Mouse (Mus musculus) midbrain, embryonic 11.5 days (tissue): ENCODE measurements around the gene Cyp4f15. TPM values are rescaled to one million over a fixed set of nuclear protein-coding genes. Genes with fewer than 3 reads are reported as not detected.

Experiments used
- ATAC-seq: fragments of 200-750 bp; cut with Nextera tagmentation; 2 replicates; pipeline ENCODE4 v1.8.0; 2017; ENCODE audit warnings: moderate TSS enrichment, moderate library complexity; ENCODE audit not compliant: low FRiP score
- DNase-seq: peaks from one replicate; pipeline ENCODE4 v3.0.0; 2015; ENCODE audit warnings: low spot score; ENCODE audit errors: missing footprints
- H3K27ac ChIP-seq: fragments of 300-500 bp; sonication (generic); 2 replicates; pipeline ENCODE4 v1.5.1; 2014; ENCODE audit warnings: low read depth, low read length
- H3K27me3 ChIP-seq: fragments of 300-500 bp; sonication (generic); 2 replicates; pipeline ENCODE4 v1.6.1; 2014; ENCODE audit warnings: mild to moderate bottlenecking, low read length, moderate library complexity, mixed read lengths; ENCODE audit not compliant: control insufficient read depth, insufficient read depth
- H3K36me3 ChIP-seq: fragments of 300-500 bp; sonication (generic); 2 replicates; pipeline ENCODE4 v1.6.1; 2014; ENCODE audit warnings: mild to moderate bottlenecking, low read length, moderate library complexity, mixed read lengths; ENCODE audit not compliant: control insufficient read depth, insufficient read depth
- H3K4me1 ChIP-seq: fragments of 300-500 bp; sonication (generic); 2 replicates; pipeline ENCODE4 v1.6.1; 2014; ENCODE audit warnings: low read length; ENCODE audit not compliant: control insufficient read depth, insufficient read depth
- H3K4me2 ChIP-seq: fragments of 300-500 bp; sonication (generic); 2 replicates; pipeline ENCODE4 v1.6.1; 2014; ENCODE audit warnings: mild to moderate bottlenecking, moderate library complexity
- H3K4me3 ChIP-seq: fragments of 300-500 bp; sonication (generic); 2 replicates; pipeline ENCODE4 v1.5.1; 2014; ENCODE audit warnings: low read depth, low read length
- H3K9ac ChIP-seq: fragments of 300-500 bp; sonication (generic); 2 replicates; pipeline ENCODE4 v1.6.1; 2014; ENCODE audit warnings: low read length
- H3K9me3 ChIP-seq: fragments of 300-500 bp; sonication (generic); 2 replicates; pipeline ENCODE4 v1.6.1; 2016; ENCODE audit warnings: low read length; ENCODE audit not compliant: control insufficient read depth
- WGBS: fragments of 180-500 bp; shearing (Covaris S2); extraction: QIAGEN DNeasy Blood & Tissue Kit; methylation state at CpG from one replicate; pipeline ENCODE4 v1.1.7; 2014; 5-methylcytosine and 5-hydroxymethylcytosine counted together
- polyA plus RNA-seq: library from polyadenylated mRNA; unstranded; fragments of >200 nt; fragmentation: Nextera tagmentation; extraction: Ambion mirVana; gene quantifications from 2 replicates; pipeline ENCODE4 v1.2.1, GENCODE M21; 2014

The Cyp4f15 gene
- polyA plus RNA-seq, result 0.46 and 1.0 TPM in 2 replicates

DNA sequence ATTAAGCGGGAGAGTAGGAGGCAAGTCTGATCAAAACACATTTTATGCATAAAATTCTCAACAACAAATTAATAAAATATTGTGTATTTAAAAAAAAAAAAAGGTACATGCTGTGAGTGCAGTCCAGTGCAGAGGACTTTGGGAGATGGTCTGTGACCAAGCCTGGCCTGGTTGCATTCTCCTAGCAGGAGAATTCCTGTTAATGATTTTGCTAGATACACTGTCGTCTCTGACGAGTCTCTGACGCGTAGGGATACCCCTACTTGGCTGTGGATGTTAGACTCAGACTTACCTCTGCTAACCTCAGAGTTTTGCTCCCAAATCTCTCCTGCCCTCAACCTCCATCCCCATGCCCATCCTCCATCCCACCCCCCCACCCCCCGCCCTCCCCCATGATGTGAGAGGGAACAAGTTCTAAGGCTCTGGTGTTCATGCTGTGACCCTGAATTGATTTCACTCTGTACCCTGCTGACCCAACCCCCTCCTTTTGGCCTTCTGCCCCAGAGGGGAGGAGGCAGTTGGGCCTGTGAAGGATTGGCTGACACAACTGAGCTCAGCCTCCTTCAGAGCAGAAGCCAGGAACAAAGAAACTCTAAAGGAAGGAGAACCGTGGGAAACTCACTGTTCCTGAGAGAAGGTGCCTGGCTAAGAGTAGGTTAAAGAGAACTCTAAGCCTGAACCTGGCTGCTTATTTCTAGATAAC, at the start of gene Cyp4f15:
Cyp4f15 (plus strand) TSS at position 580 of the 703 bp plus-strand sequence.
- H3K4me3 ChIP-seq, result no peak within 1 kb of the TSS
- H3K9me3 ChIP-seq, result no peaks in the 10 kb centered on the region
- peaks cover 3% of the 10 kb centered on the region; the same call in 1 of the 2 replicates for H3K4me1 ChIP-seq
- no peak within 1 kb of the TSS for H3K27ac ChIP-seq
- H3K9ac ChIP-seq, result no peak within 1 kb of the TSS
- WGBS, result 19% methylated on average over 7 of the region's 7 CpGs
- H3K27me3 ChIP-seq, result no peaks in the 10 kb centered on the region
- DNase-seq (no peak), ATAC-seq (0 out of 2 replicates have a peak, but pooled peaks have one; percentile 44)
- no peak within 1 kb of the TSS; the same call in 1 of the 2 replicates for H3K4me2 ChIP-seq
- H3K36me3 ChIP-seq, result no peaks in the 10 kb centered on the region

DNA sequence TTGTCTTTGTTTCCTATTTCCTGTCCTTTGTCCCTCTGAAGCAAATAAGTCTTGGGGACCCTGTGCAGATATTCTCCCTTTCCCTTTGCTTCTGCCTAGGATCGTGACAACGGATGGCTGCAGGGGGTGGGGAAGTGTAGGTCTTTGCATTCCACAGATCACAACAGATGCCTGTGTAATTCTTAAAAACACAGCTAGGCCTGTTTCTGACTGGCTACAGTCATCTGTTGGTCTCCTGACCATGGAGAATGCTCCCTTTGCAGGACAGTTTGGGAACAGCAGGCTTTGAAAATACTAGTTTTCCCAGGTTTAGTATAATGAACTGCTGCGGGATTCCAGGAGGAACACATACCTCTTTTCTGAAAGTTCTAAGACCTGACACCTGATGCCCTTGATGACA, 49.1 kb upstream of the Cyp4f15 start:
- Histone ChIP-seq H3K4me2 (no peak overlapping the region), H3K4me1 (no peaks in the 10 kb centered on the region), H3K9ac (no peak overlapping the region), H3K36me3 (no peaks in the 10 kb centered on the region), H3K9me3 (no peaks in the 10 kb centered on the region), H3K27me3 (no peaks in the 10 kb centered on the region), H3K27ac (no peak overlapping the region), H3K4me3 (no peak overlapping the region)
- no peak for DNase-seq
- no peak for ATAC-seq
- WGBS, result 60% methylated on average over 3 of the region's 3 CpGs

- DNase-seq (no peak), ATAC-seq (no peak)
- no peak overlapping the region for H3K9ac ChIP-seq
- H3K4me1 ChIP-seq, result no peaks in the 10 kb centered on the region
- H3K4me2 ChIP-seq, result no peak overlapping the region
- no peak overlapping the region for H3K27ac ChIP-seq
- no peaks in the 10 kb centered on the region for H3K27me3 ChIP-seq
- no peaks in the 10 kb centered on the region for H3K36me3 ChIP-seq
- no peak overlapping the region for H3K4me3 ChIP-seq
- H3K9me3 ChIP-seq, result no peaks in the 10 kb centered on the region
- 86% methylated on average over 2 of the region's 2 CpGs for WGBS
Observed at GRCm38 (mm10) chr17:32637151-32637550, 48.3 kb upstream of the Cyp4f15 start.

DNA sequence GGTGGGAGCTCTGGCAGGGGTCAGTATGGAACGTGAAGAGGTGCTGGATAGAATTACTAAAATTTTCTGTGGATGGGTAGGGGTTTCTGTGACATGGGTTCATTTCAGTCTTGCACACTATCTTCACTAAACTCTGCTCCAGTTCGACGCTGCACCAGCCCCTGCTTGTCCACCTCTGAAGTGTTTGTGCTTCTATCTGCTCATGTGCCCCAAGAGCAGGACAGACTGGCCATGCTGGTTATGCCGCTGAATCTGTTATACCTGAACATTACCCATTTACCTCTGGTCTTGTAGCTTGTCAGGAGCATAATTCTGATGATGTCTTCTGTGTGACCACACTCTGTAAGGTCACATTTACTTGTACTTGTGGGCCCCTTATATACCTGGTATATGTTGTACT, 38.8 kb upstream of the Cyp4f15 start:
- Histone ChIP-seq H3K4me3 (no peak overlapping the region), H3K9ac (no peak overlapping the region), H3K36me3 (no peaks in the 10 kb centered on the region), H3K4me2 (no peak overlapping the region), H3K27ac (no peak overlapping the region), H3K27me3 (no peaks in the 10 kb centered on the region), H3K4me1 (no peaks in the 10 kb centered on the region), H3K9me3 (no peaks in the 10 kb centered on the region)
- WGBS, result 85% methylated on average over 4 of the region's 4 CpGs
- ATAC-seq (no peak), DNase-seq (no peak)

- 90% methylated on average over 4 of the region's 4 CpGs for WGBS
- no peak overlapping the region for H3K4me3 ChIP-seq
- no peak overlapping the region for H3K27ac ChIP-seq
- no peaks in the 10 kb centered on the region for H3K9me3 ChIP-seq
- H3K9ac ChIP-seq, result no peak overlapping the region
- DNase-seq, result no peak
- no peak overlapping the region for H3K4me2 ChIP-seq
- no peak for ATAC-seq
- no peaks in the 10 kb centered on the region for H3K4me1 ChIP-seq
- H3K36me3 ChIP-seq, result no peaks in the 10 kb centered on the region
- H3K27me3 ChIP-seq, result no peaks in the 10 kb centered on the region
Observed at GRCm38 (mm10) chr17:32653860-32654259, 31.6 kb upstream of the Cyp4f15 start.

DNA sequence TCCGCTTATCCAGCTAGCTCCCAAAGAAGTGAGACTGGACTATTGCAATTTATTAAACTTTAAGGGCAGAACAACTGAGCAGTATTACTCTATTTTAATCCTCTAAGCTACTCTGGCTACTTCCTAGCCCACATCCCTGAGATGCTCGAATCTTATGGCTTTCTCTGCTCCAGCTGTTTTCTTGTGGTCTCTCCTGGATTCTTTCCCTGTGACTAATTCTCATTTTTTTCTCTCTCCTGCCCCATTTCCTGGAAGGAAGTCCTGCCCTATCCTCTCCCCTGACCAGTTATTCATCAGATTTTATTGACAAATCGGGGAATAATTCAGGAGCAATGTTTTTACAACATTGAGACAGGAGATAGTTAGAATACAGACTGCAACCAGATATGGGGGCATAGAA, 28.4 kb upstream of the Cyp4f15 start:
- Histone ChIP-seq H3K4me3 (no peak overlapping the region), H3K4me2 (no peak overlapping the region), H3K27me3 (no peaks in the 10 kb centered on the region), H3K9me3 (no peaks in the 10 kb centered on the region), H3K27ac (no peak overlapping the region), H3K9ac (no peak overlapping the region), H3K36me3 (no peaks in the 10 kb centered on the region), H3K4me1 (no peaks in the 10 kb centered on the region)
- 77% methylated on average over 3 of the region's 3 CpGs for WGBS
- ATAC-seq, result no peak
- no peak for DNase-seq

GRCm38 (mm10) chr17:32658246-32658645, 27.2 kb upstream of the Cyp4f15 start:
- Histone ChIP-seq H3K4me2 (no peak overlapping the region), H3K27ac (no peak overlapping the region), H3K4me1 (no peaks in the 10 kb centered on the region), H3K9ac (no peak overlapping the region), H3K9me3 (no peaks in the 10 kb centered on the region), H3K4me3 (no peak overlapping the region), H3K27me3 (no peaks in the 10 kb centered on the region), H3K36me3 (no peaks in the 10 kb centered on the region)
- WGBS, result 96% methylated on average over 1 of the region's 1 CpGs
- DNase-seq (no peak), ATAC-seq (no peak)

GRCm38 (mm10) chr17:32658712-32659111, 26.7 kb upstream of the Cyp4f15 start, which contains the start of gene Cyp4f40:
Gene Cyp4f40 (plus strand): TSS chr17:32658900.
- ATAC-seq (no peak), DNase-seq (no peak)
- Histone ChIP-seq H3K27me3 (no peaks in the 10 kb centered on the region), H3K4me3 (no peak within 1 kb of the TSS), H3K36me3 (no peaks in the 10 kb centered on the region), H3K9me3 (no peaks in the 10 kb centered on the region), H3K9ac (no peak within 1 kb of the TSS), H3K4me1 (no peaks in the 10 kb centered on the region), H3K27ac (no peak within 1 kb of the TSS), H3K4me2 (no peak within 1 kb of the TSS)
- WGBS, result 71% methylated on average over 2 of the region's 2 CpGs

- Histone ChIP-seq H3K4me1 (no peaks in the 10 kb centered on the region), H3K4me3 (no peak overlapping the region), H3K27me3 (no peaks in the 10 kb centered on the region), H3K36me3 (no peaks in the 10 kb centered on the region), H3K9me3 (no peaks in the 10 kb centered on the region), H3K27ac (no peak overlapping the region), H3K4me2 (no peak overlapping the region), H3K9ac (no peak overlapping the region)
- 64% methylated on average over 7 of the region's 7 CpGs for WGBS
- no peak for ATAC-seq
- no peak for DNase-seq
Observed at GRCm38 (mm10) chr17:32673976-32674375, 11.5 kb upstream of the Cyp4f15 start.
